Mouse (Mus musculus) stomach, postnatal 0 days (tissue): ENCODE results near the gene Mdga1.

Experiments used
- CTCF ChIP-seq: IDR thresholded peaks from 2 replicates; pipeline ENCODE4 v1.5.1; 2016; ENCODE audit warnings: antibody characterized with exemption, low read depth, mild to moderate bottlenecking, moderate library complexity
- EP300 ChIP-seq: optimal IDR thresholded peaks from 2 replicates; pipeline ENCODE3; 2016; ENCODE audit warnings: antibody characterized with exemption

- TF ChIP-seq CTCF (no peak), EP300 (no peak)
These were observed 95.7 kb downstream of the Mdga1 start for GRCm38 (mm10) chr17:29874082-29874679.
